Comparison of ENCODE assay signal across 18 mouse cellular contexts in the genomic region with DNA sequence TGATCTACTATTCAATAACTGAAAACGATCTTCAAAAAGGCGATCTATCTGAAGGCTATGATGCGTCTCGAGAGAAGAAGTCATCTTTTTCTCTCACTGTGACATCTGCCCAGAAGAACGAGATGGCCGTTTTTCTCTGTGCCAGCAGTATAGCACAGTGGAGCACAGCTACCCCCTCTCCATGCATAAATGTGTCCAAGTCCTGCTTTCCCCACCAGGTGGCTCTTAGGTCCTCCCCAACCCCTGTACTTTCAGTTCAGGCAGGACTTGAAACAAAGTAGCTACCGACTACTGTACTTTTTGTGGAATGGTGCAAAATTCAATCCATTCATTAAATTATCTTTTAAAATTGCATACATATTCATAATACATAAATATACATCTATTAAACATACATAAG.
DNase-seq lines count a peak whose midpoint lies in the region; ATAC-seq lines count a peak whose summit lies in the region.
"Had no signal": no experiment of that assay in that cellular context is flagged by ENCODE, and none has a peak within 500 bp of the region (broad histone marks: within the 10 kb centered on the region; RNA-seq: fewer than 3 reads in every experiment).

No protein-coding gene starts in this region.

- H3K27ac ChIP-seq in heart, embryonic 12.5 days (ENCODE audit: poor library complexity, severe bottlenecking): no peak overlapping the region
- H3K27ac ChIP-seq: hindbrain, embryonic 14.5 days; layer of hippocampus, adult 2 months; liver, embryonic 12.5 days; stomach, embryonic 15.5 days had no signal

- peak; percentile 72 for ATAC-seq in frontal cortex, adult (ENCODE audit: low TSS enrichment)
- peak; percentile 53 for ATAC-seq in inflammation-experienced regulatory T-cells, adult 6 months
- ATAC-seq in heart, embryonic 12.5 days (ENCODE audit: insufficient number of reproducible peaks, low FRiP score): no peak
- ATAC-seq: lung, postnatal 0 days had no signal

- intact Hi-C loops in gastrocnemius, postnatal 36 days (cut with DNase I): no loop called here

- H3K36me3 ChIP-seq in heart, embryonic 12.5 days: no peaks in the 10 kb centered on the region
- H3K36me3 ChIP-seq: liver, embryonic 12.5 days; stomach, embryonic 15.5 days had no signal

- DNase-seq in frontal cortex, postnatal 14 days (ENCODE audit: low spot score in 2 of 2): no peak
- peak; percentile 21 for DNase-seq in ES-CJ7 (ENCODE audit: low read depth, low spot score)
- DNase-seq in thymus, postnatal 14 days: peak; percentile 65
- no peak for DNase-seq in spleen, postnatal 4 days (ENCODE audit: low spot score in 2 of 2)
- DNase-seq in gastrocnemius, postnatal 36 days: no peak
- DNase-seq: cerebellum, adult 9-10 months; gastrocnemius, postnatal 25 days; kidney, adult 8-10 months; right cerebral cortex, postnatal 4 days had no signal

- no peak overlapping the region for H3K4me3 ChIP-seq in heart, embryonic 12.5 days
- H3K4me3 ChIP-seq: layer of hippocampus, adult 2 months; liver, embryonic 12.5 days; stomach, embryonic 15.5 days had no signal

- no peaks in the 10 kb centered on the region for H3K4me1 ChIP-seq in heart, embryonic 12.5 days (replicated peaks)
- H3K4me1 ChIP-seq: stomach, embryonic 15.5 days had no signal

- H3K27me3 ChIP-seq in heart, embryonic 12.5 days (replicated peaks): no peaks in the 10 kb centered on the region
- H3K27me3 ChIP-seq: liver, embryonic 12.5 days; stomach, embryonic 15.5 days had no signal

- no peak overlapping the region for H3K4me2 ChIP-seq in heart, embryonic 12.5 days
- H3K4me2 ChIP-seq: hindbrain, embryonic 14.5 days; liver, embryonic 12.5 days; midbrain, embryonic 11.5 days; stomach, embryonic 15.5 days had no signal

- no peak overlapping the region for H3K9ac ChIP-seq in heart, embryonic 12.5 days
- H3K9ac ChIP-seq: hindbrain, embryonic 14.5 days; liver, embryonic 12.5 days; stomach, embryonic 15.5 days had no signal

- 85% methylated on average over 7 of the region's 7 CpGs for WGBS in heart, embryonic 12.5 days

- no peaks in the 10 kb centered on the region for H3K9me3 ChIP-seq in heart, embryonic 12.5 days (replicated peaks)
- H3K9me3 ChIP-seq: liver, embryonic 12.5 days; stomach, embryonic 15.5 days had no signal

Comparison
In these comparisons a context has a peak if more than half of its experiments do, and no peak if none do; other contexts are left out.
1. DNase-seq: peak in ES-CJ7 (single experiment) and thymus, postnatal 14 days (single experiment); none in frontal cortex, postnatal 14 days (0 of 2), spleen, postnatal 4 days (0 of 2) and gastrocnemius, postnatal 36 days (0 of 2).